Mouse (Mus musculus): ENCODE results near the gene Stk16.

DNA sequence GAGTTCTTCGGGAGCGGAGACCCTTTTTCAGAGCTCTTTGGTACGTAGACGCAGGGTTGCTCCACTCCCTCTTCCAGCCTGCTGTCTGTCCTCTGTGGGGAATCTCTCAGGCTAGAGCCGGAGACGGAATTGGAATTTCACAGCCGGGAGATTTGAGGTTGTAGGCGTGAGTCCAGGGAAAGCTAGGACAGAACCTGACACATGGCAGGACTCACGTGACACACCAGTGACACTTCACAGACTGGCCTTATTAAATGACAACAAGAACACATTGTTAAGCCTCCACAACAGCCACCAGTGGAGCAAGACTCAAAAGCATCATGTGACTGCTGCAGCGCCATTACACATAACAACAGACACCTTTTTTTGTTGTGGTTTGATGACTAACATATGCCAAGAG lies 29.0 kb downstream of the Stk16 start:
- TF ChIP-seq EP300 (IDR thresholded peaks at IDR 0.05): no peak
- TF ChIP-seq CTCF (IDR thresholded peaks at IDR 0.05): no peak

Data from lung, postnatal 0 days (tissue).